Mouse (Mus musculus): ENCODE results near the gene Iqcm.
"Not testable (repeated sequence)": the region's sequence is repeated elsewhere in the genome, so short reads cannot be mapped to it uniquely, and the experiment has no call there.

The Iqcm gene

GRCm38 (mm10) chr8:75448394-75448793 is at the start of gene Iqcm:
Gene Iqcm (plus strand): TSS chr8:75448694.
- DNase-seq (ENCODE audit: low spot score in 2 of 2) = no peak

DNA sequence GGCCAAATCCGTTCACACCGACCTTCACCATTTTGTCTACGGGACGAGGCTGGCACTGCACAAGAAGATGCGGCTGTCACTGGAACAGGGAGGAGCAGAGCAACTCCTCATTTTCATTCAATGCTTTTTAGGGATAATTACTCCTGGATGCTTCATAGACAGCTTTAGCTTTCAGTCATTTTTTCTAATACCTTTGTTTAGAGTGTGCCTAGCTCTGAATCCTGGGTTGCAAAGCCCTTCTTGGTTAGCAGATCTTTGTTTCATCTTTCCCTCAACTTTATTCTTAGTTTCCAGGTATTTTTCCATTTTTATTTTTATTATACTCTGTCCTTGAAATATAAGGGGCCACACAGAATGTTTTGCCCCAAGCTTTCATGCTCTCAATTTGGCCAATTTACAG is 42.0 kb upstream of the Iqcm start, which contains the start of gene Gm10358:
TSS of gene Gm10358 (minus strand) at position 101 of the 400 bp plus-strand sequence.
- DNase-seq (ENCODE audit: low spot score in 2 of 2) = no peak

GRCm38 (mm10) chr8:75415696-75416095 is 32.8 kb upstream of the Iqcm start:
- not testable (repeated sequence) for DNase-seq (ENCODE audit: low spot score in 2 of 2)

DNA sequence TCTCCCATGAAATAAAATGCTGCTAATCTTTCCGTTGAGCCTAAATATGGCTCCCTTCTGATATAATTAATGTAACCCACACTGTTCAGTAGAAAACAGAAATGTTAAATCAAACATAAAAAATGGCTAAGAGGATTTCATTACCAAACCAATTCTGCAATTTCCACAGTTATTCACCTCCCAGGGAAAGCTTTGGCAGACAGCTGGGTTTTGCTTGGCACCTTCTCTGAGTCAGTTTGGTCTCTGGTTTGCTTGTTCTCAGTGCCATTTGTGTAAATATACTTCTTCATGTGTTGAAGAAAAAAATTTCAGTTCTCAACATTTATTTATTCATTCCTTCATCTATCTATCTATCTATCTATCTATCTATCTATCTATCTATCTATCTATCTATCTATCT is 28.3 kb downstream of the Iqcm start:
- DNase-seq (ENCODE audit: low spot score in 2 of 2) = no peak

DNA sequence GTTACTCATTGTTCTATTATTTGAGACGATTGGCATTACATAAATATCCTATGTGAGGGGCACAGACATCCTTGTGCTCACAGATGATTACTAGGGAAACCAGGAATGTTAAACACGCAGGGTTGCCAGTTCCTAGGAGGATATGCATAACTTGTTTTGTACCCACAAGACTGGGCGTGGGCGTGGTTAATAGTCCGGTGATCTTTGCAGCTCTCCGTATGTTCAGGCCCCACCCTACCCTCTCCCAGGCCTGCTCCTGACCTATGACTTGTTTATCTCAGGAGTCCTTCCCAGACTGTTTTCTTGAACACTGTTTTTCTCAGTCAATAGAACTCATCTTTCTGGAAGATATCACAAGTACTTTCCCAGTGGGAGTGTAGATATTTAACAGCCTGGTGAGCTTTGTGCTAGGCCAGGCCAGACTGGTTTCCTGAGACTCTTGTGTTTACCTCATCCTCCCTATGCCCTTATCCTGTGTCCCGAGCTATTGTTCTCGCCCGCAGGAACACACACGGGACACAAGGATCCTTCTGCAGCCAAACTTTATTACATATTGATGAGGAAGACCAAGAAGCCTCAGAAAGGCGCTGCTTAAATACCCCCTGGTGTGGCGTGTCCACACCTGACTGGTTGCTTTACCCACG is 40.7 kb downstream of the Iqcm start:
- no peak for DNase-seq (ENCODE audit: low spot score in 2 of 2)

DNA sequence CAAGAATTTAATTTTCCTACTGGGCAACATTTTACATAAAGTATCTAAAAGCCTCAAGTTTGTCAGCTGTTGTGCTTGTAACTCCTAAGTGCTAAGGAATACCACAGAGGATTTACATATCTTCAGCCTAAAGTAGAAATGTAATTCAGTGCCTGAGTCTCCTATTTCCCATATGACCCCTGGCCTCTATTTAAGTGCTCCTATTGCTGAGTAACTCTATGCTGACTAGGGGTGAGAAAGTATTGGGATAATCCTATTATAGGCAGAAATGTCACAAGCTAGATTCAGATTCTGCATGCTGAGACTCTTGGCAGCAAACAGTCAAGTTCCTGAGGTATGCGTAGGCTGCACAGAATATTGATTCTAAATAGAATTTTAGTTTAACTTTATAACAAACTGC is 60.8 kb downstream of the Iqcm start:
- no peak for DNase-seq (ENCODE audit: low spot score in 2 of 2)

DNA sequence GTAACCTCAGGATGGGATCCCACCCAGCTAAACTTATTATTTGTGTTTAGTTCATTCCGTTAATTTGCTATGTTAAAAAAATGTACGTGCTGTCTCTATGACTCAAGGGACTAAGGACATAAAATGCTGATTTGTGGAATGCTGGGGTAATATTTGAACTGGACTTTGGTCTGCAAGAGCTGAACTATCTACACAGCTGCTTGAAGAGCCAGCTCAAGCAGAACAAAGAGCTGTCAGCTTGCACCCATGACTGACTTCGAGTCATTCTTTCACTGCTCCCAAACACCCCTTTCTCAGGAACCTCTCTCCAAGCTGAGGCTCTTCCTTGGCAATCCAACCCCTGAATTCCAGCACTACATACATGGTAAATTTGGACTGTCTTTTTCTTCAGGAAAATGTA is 65.3 kb downstream of the Iqcm start:
- DNase-seq (ENCODE audit: low spot score in 2 of 2) = no peak

GRCm38 (mm10) chr8:75549284-75549683 is 100.8 kb downstream of the Iqcm start:
- DNase-seq (ENCODE audit: low spot score in 2 of 2) = no peak

DNA sequence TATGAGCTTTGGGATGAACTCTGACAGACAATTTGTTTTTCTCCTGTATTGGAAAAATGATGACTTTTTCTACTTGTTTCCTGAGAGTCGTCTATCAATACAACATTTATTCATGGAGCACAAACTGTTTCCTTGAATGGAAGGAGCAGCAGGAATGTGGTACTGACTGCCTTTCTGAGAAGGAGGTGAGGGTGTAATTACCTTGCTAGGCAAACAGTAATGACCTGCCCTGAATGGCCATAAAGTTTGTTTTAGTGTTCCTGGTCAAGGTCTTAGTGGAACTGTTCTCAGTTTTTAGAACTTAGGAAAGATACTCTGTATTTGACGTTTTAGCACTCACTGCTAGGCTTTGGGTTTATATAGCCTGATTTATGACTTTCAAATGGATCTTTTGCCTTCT is 147.8 kb downstream of the Iqcm start:
- no peak for DNase-seq (ENCODE audit: low spot score in 2 of 2)

DNA sequence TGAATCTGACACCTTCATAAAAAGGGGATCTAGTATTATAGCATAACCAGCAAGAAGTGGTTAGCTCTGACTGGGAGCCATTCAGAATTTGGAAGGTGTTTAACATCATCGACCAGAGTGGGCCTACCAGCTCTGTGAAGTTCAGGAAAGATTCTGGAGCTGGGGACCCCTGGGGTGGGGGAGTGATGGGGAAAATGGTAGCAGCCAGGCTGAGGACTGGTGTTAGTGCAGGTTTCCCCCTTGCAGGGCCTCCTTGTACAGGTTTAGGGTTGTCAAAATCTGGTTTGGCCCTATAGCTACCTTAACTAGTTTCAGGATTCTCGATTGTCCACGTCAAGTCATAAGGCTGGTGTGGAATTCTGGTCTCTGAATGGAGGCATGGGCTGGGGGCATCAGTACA is 194.5 kb downstream of the Iqcm start:
- no peak for DNase-seq (ENCODE audit: low spot score in 2 of 2)

DNA sequence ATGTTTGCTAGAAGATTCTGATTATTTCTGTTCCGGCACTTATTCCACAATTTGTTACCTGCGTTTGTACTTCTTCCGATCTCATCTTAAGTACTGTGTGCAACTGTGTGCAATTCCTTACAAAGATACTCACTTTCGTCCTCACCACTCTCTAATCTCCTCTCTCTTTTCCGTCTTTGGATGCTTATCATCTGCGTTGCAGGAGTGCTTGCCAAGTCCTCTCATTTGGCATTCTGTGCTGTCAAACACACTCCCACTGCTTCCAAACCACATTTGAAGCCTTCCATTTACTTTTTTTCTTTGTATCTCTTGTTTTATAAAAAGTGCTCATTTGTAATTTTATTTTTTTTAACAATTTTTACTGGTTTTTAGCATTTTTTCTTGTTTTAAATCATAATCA is 210.8 kb downstream of the Iqcm start:
- DNase-seq (ENCODE audit: low spot score in 2 of 2) = no peak

- DNase-seq (ENCODE audit: low spot score in 2 of 2) = no peak
Measured at GRCm38 (mm10) chr8:75746561-75746960, 298.1 kb downstream of the Iqcm start.

DNA sequence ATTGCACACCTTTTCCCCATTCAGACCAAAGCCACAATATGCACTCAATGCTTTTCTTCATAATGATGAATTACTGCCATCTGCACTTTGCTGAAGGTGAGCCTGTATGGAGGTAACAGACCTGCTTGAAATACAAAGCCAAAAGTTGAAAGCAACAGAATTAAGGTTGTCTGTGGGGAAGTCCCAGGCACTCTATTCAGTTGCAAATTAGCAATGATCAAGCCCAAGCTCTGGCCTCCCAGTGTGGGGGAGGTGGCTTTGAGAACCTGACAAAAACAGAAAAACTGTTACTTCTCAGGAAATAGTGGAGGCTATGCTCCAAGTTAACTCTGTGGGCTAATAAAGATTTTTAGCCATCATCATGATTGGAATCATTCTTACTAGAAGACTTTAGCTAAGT is 307.1 kb downstream of the Iqcm start:
- DNase-seq (ENCODE audit: low spot score in 2 of 2) = no peak

- no peak for DNase-seq (ENCODE audit: low spot score in 2 of 2)
Measured at GRCm38 (mm10) chr8:75828468-75829132, 380.1 kb downstream of the Iqcm start.

DNA sequence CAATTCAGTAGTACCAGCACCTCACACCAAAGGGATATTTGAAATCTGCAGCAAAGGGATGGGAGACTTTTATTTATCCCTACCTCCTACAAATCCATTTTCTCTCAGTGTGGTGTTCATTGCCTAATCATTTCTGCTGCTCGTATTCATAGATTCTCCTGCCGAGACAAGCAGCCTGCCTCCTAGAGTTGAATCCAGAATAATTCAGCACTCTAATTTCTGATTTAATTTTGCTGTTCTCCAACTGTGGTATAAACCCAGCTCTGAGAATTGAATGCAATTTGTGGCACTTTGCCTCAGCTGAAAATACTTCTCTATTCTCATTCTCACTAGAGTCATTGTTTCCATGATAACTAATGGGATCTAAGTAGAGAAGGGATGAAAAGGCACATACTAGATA is 386.8 kb downstream of the Iqcm start:
- no peak for DNase-seq (ENCODE audit: low spot score in 2 of 2)

- peak in 1 of 2 experiments; percentile 5 for DNase-seq (ENCODE audit: low spot score in 2 of 2)
Measured at GRCm38 (mm10) chr8:75917603-75918344, 469.3 kb downstream of the Iqcm start.

DNA sequence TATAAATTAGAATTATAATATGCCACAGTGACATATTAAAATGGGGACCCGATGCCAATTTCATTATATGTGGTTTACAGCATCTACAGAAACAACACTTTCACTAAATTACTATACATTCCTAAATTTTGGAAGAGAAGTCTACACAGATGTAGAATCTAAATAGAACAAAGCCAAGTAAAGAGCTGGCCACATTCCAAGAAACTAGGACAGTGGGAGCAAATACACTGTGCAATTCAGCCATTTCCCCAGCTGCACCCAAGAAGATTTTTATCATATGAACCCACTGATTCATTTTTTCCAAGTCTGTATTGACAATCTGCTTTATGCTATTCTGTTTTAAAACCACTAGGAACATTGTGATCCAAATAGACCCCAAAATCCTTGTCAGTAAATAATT is 500.7 kb downstream of the Iqcm start:
- DNase-seq (ENCODE audit: low spot score in 2 of 2) = no peak

DNA sequence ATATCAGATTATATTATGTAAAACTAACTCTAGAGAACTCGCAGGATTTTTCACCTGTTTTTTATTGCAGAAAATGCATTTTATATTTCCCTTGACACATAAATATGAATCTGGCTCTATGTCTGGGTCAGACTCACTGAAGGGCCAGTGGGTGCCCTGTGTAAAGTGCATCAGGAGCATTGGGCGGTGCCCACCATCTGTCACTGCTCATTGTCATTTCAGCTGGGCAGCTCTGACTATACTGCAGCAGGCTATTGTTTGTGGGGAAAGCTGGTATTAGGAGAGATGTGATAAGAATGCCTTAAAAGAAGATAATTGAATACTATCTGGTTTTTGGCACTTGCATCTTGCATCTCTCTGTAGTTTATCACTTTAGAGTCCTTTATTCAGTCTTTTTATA is 507.5 kb downstream of the Iqcm start:
- DNase-seq (ENCODE audit: low spot score in 2 of 2) = no peak

- DNase-seq (ENCODE audit: low spot score in 2 of 2) = no peak
Measured at GRCm38 (mm10) chr8:76018501-76018900, 570.0 kb downstream of the Iqcm start.
